Mouse (Mus musculus) lung, postnatal 0 days (tissue): ENCODE results near the gene Krt87. TPM values are rescaled to one million over a fixed set of nuclear protein-coding genes. Genes with fewer than 3 reads are reported as not detected.

Source experiments
- ATAC-seq: fragments of 200-750 bp; cut with Nextera tagmentation; 2 replicates; pipeline ENCODE4 v1.8.0; 2017; ENCODE audit warnings: moderate library complexity
- DNase-seq: peaks from one replicate; pipeline ENCODE4 v3.0.0-alpha.2; 2016; ENCODE audit warnings: low spot score
- H3K27ac ChIP-seq: fragments of 300-500 bp; sonication (generic); 2 replicates; pipeline ENCODE4 v1.5.1; 2014; ENCODE audit warnings: antibody characterized with exemption, mild to moderate bottlenecking, low read length, mixed read lengths
- H3K27me3 ChIP-seq: fragments of 300-500 bp; sonication (generic); replicated peaks from 2 replicates; pipeline ENCODE4 v1.6.1; 2014; ENCODE audit warnings: low read length, mixed read lengths; ENCODE audit not compliant: insufficient read depth
- H3K36me3 ChIP-seq: fragments of 300-500 bp; sonication (generic); 2 replicates; pipeline ENCODE4 v1.6.1; 2014; ENCODE audit warnings: low read length, mixed read lengths; ENCODE audit not compliant: insufficient read depth
- H3K4me1 ChIP-seq: fragments of 300-500 bp; sonication (generic); 2 replicates; pipeline ENCODE4 v1.6.1; 2014; ENCODE audit warnings: antibody characterized with exemption, low read depth, low read length, mixed read lengths; ENCODE audit not compliant: insufficient read depth
- H3K4me2 ChIP-seq: fragments of 300-500 bp; sonication (generic); replicated peaks from 2 replicates; pipeline ENCODE4 v1.6.1; 2014; ENCODE audit warnings: low read depth, mild to moderate bottlenecking, low read length, moderate library complexity, mixed read lengths
- H3K4me3 ChIP-seq: fragments of 300-500 bp; sonication (generic); 2 replicates; pipeline ENCODE4 v1.5.1; 2014; ENCODE audit warnings: low read depth, low read length
- H3K9ac ChIP-seq: fragments of 300-500 bp; sonication (generic); replicated peaks from 2 replicates; pipeline ENCODE4 v1.6.1; 2014; ENCODE audit warnings: low read depth, mild to moderate bottlenecking
- H3K9me3 ChIP-seq: fragments of 300-500 bp; sonication (generic); 2 replicates; pipeline ENCODE4 v1.6.1; 2016; ENCODE audit warnings: low read length, mixed read lengths
- CTCF ChIP-seq: IDR thresholded peaks from 2 replicates; pipeline ENCODE4 v1.5.1; 2016; ENCODE audit warnings: antibody characterized with exemption, mild to moderate bottlenecking
- EP300 ChIP-seq: IDR thresholded peaks from 2 replicates; pipeline ENCODE4 v1.6.1; 2016; ENCODE audit warnings: antibody characterized with exemption, mild to moderate bottlenecking, control low read depth
- WGBS: fragments of 180-500 bp; shearing (Covaris S2); extraction: QIAGEN DNeasy Blood & Tissue Kit; methylation state at CpG from one replicate; pipeline ENCODE4 v1.1.7; 2014; 5-methylcytosine and 5-hydroxymethylcytosine counted together
- polyA plus RNA-seq: library from polyadenylated mRNA; unstranded; fragments of >200 nt; fragmentation: Nextera tagmentation; extraction: Ambion mirVana; gene quantifications from 2 replicates; pipeline ENCODE4 v1.2.1, GENCODE M21; 2015

Gene Krt87
- polyA plus RNA-seq: 0.24 and 0.29 TPM in 2 replicates

DNA sequence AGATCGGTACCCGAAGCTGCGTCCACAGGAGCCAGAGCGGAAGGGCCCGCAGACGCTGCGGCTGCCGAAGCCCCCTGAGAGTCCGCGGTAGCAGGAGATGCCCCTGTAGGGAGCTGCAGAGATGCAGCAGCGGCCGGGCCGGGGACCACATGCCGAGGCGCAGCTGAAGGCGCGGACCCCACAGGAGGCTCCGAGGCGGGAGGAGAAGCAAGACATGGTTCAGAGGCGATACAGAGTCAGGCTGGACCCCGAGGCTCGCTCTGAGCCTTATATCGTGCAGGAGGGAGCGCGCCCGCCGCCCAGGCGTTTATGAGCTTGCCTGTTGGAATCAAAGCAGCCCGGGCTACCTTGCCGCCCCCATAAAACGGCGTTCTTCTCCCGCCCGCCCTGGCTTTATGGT lies at the start of gene Krt87:
Gene Krt87, minus strand, starts transcription at position 250 of the 400 bp plus-strand sequence.
- no peak for DNase-seq
- TF ChIP-seq CTCF: no peak
- TF ChIP-seq EP300: no peak
- WGBS: 5% methylated on average over 34 of the region's 34 CpGs
- H3K36me3 ChIP-seq: no peaks in the 10 kb centered on the region
- no peaks in the 10 kb centered on the region for H3K4me1 ChIP-seq
- H3K4me3 ChIP-seq: peak within 1 kb of the TSS; percentile 1; the same call in 1 of the 2 replicates
- H3K4me2 ChIP-seq: no peak within 1 kb of the TSS
- no peaks in the 10 kb centered on the region for H3K9me3 ChIP-seq
- no peak within 1 kb of the TSS for H3K27ac ChIP-seq
- no peak within 1 kb of the TSS for H3K9ac ChIP-seq
- no peak for ATAC-seq
- 0 out of 2 replicates have a peak, but pooled peaks cover 10% of the 10 kb centered on the region for H3K27me3 ChIP-seq

DNA sequence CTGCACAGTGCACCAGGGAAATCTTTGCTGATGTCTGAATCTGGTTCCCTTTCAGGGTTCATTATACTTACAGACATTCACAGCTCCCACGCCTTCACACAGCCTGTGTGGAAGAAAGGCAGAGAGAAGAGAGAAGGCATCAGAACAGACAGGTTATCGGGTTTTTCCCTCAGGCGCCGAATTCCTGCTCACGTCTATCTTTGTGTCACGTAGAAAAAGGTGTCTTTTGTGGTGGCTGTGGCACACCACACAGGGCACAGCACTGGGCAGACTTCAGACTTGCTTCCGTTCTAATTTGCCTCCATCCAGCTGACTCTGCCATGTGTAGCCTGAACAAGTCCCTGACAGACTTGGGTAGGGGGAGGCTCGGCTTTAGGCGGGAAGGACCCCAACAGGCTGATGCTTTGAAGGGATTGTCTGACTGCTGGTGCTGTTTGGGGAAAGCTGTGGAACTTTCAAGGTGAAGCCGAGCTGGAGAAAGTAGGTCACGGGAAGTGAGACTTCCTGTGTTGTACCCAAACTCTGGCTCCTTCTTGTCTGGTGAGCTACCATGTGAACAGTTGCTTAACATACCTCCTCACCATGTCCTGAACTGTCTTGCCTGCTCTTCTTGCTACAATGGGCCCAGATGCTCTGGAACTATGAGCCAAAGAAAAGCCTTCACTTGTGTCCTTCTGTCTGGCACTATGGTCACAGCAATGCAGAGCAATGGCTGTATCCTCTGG lies 47.5 kb upstream of the Krt87 start:
- no peak for TF ChIP-seq EP300
- TF ChIP-seq CTCF: no peak
- no peak for ATAC-seq
- Histone ChIP-seq H3K36me3 (no peaks in the 10 kb centered on the region), H3K4me1 (no peaks in the 10 kb centered on the region), H3K9me3 (no peaks in the 10 kb centered on the region), H3K27ac (no peak overlapping the region), H3K4me3 (no peak overlapping the region), H3K9ac (no peak overlapping the region), H3K27me3 (no peaks in the 10 kb centered on the region), H3K4me2 (no peak overlapping the region)
- 72% methylated on average over 11 of the region's 11 CpGs for WGBS
- DNase-seq: no peak

DNA sequence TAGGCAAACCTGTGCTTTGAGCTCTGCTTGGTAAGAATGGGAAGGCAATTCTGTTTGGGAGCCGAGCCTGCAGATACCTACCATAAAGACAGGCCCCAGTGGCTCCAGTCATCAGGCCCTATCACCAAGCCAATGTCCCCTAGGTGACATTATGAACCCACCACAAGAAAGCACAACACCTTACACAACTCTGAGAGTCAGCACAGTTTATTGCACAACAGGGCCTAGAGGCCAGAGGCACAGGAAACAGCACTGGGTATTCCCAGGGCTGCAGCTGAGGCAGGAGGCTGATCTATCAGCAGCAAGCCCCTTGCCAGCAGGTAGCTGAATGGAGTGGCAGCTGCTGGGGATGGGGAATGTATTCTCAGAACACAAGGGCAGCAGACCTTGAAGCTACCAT lies 46.3 kb upstream of the Krt87 start:
- Histone ChIP-seq H3K4me3 (no peak overlapping the region), H3K4me2 (no peak overlapping the region), H3K4me1 (no peaks in the 10 kb centered on the region), H3K9ac (no peak overlapping the region), H3K36me3 (no peaks in the 10 kb centered on the region), H3K27ac (no peak overlapping the region), H3K27me3 (no peaks in the 10 kb centered on the region), H3K9me3 (no peaks in the 10 kb centered on the region)
- WGBS: 74% methylated on average over 1 of the region's 1 CpGs
- no peak for TF ChIP-seq CTCF
- no peak for TF ChIP-seq EP300
- DNase-seq (no peak), ATAC-seq (no peak)

DNA sequence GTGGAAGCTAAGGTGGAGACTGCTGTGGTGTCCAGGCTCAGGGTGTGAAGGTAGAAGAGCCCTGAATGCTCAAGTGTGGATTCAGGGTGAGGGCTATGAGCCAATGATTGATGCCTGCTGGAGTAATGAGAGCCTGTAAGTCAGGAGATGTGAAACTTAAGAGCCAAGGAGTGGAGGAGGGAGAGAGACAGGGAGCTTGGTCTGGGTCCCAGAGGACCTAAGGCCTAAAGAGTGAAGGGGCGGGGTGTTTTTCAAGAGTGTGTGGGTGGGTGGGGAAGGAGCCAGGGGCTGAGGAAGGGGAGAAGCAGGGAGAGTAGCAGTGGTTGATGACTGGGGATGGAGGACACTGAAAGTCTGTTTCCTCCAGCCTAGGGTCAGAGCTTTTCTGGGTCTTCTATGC lies 45.0 kb upstream of the Krt87 start:
- no peaks in the 10 kb centered on the region for H3K9me3 ChIP-seq
- H3K9ac ChIP-seq: no peak overlapping the region
- no peak for TF ChIP-seq EP300
- H3K4me3 ChIP-seq: no peak overlapping the region
- no peak for ATAC-seq
- no peaks in the 10 kb centered on the region for H3K36me3 ChIP-seq
- no peak for DNase-seq
- H3K27me3 ChIP-seq: no peaks in the 10 kb centered on the region
- H3K4me1 ChIP-seq: no peaks in the 10 kb centered on the region
- WGBS: 60% methylated on average over 1 of the region's 1 CpGs
- H3K4me2 ChIP-seq: no peak overlapping the region
- H3K27ac ChIP-seq: no peak overlapping the region

DNA sequence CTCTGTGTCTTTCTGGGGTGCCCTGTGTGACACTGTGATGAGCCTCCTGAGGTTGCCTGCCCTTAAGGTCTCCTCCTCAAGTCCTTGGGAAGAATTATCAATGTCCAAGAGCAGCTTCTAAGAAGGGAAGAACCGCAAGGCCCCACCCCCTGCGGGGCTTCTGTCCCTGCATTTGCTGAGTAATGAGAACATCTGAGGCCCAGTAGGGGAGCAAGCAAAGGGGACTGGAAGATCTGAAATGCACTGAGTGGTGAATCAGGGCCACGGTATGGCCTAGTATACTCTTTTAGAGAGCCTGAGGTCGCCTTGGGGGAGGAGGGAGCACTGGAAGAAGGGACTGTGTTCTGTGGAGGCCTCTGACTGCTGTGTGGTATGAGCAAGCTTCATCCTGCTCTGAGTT lies 43.5 kb upstream of the Krt87 start:
- 36% methylated on average over 4 of the region's 4 CpGs for WGBS
- TF ChIP-seq CTCF (no peak), EP300 (no peak)
- Histone ChIP-seq H3K4me2 (no peak overlapping the region), H3K4me3 (no peak overlapping the region), H3K4me1 (no peaks in the 10 kb centered on the region), H3K27me3 (no peaks in the 10 kb centered on the region), H3K36me3 (no peaks in the 10 kb centered on the region), H3K9me3 (no peaks in the 10 kb centered on the region), H3K9ac (no peak overlapping the region), H3K27ac (no peak overlapping the region)
- DNase-seq: no peak
- ATAC-seq: no peak

DNA sequence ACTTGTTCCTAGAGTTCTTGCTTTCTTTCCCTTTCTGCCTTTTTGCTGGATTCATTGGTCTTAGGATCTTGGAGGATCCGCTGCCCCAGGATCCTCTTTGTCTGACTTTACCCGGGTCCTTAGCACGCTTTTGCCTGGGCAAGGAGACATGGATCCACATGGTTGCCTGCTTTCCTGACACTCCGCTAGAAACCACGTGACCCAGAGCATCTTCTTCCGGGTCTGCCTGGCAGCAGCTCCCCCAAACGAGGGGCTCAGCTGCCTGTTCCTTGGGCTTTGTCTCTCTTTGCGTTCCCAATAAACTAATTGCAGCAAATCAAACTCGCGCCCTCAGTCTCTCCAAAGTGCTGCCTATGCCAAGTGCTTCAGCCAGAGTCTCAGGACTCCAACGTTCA lies 41.1 kb upstream of the Krt87 start:
- 30% methylated on average over 11 of the region's 11 CpGs for WGBS
- Histone ChIP-seq H3K27ac (no peak overlapping the region), H3K4me1 (no peaks in the 10 kb centered on the region), H3K4me3 (peak overlapping the region; percentile 19; the same call in 1 of the 2 replicates), H3K36me3 (no peaks in the 10 kb centered on the region), H3K27me3 (no peaks in the 10 kb centered on the region), H3K4me2 (peak overlapping the region; percentile 49), H3K9ac (no peak overlapping the region), H3K9me3 (no peaks in the 10 kb centered on the region)
- TF ChIP-seq EP300: no peak
- TF ChIP-seq CTCF: no peak
- no peak for DNase-seq
- ATAC-seq: no peak
